Mouse (Mus musculus): ENCODE data around the gene Paox.

DNA sequence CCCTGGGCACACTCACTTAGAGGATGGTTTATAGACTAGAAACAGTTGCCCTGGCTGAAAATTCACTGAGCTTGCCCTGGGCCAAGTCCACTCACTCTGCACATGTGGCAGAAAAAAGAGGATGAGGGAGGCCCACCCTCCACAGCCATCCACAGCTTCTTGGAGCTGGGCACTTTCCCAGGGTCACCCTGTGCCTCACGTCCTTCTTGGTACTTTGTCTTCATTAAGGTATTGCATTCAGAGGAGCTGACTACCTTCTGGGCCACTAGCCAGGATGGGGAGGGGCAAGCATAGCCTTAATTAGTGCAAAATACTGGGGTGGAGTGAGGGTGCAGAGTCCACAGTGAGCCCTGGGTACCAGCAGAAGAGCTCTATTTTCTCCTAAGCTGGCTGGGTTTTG lies 20.0 kb upstream of the Paox start:
- TF ChIP-seq GATA1 (IDR thresholded peaks at IDR 0.05; ENCODE audit: borderline replicate concordance, low read length), result no peak
- TF ChIP-seq FLI1 (IDR thresholded peaks at IDR 0.05; ENCODE audit: low read length), result no peak

Measured in megakaryocyte, embryonic 14.5 days (primary cell).